Mouse (Mus musculus): ENCODE measurements at regions not wholly inside any gene's neighbourhood (a gene's known extent, or its start where the extent isn't known, plus 50 kb on each side); places are given as distances from the start of the nearest gene placed in this dataset.

GRCm38 (mm10) chr7:133184905-133185594 lies 60.9 kb upstream of the Ctbp2 start:
- DNase-seq: peak; percentile 65
- Histone ChIP-seq H3K9me3 (ENCODE audit: control insufficient read depth, low read length) (no peaks in the 10 kb centered on the region), H3K27me3 (ENCODE audit: control insufficient read depth, insufficient read depth, low read length) (no peaks in the 10 kb centered on the region), H3K36me3 (ENCODE audit: control insufficient read depth, insufficient read depth, low read length) (no peaks in the 10 kb centered on the region), H3K4me1 (ENCODE audit: control insufficient read depth, insufficient read depth, low read length) (peaks cover 10% of the 10 kb centered on the region; the same call in 1 of the 2 replicates), H3K4me3 (replicated peaks; ENCODE audit: low read depth, low read length) (peak overlapping the region; percentile 20), H3K27ac (replicated peaks; ENCODE audit: low read depth, low read length) (no peak overlapping the region; the same call in 1 of the 2 replicates), H3K4me2 (ENCODE audit: low read length) (peak overlapping the region; percentile 34), H3K9ac (replicated peaks; ENCODE audit: low read length) (no peak overlapping the region)
- ATAC-seq (ENCODE audit: low FRiP score, low TSS enrichment): peak; percentile 48; the same call in 1 of the 2 replicates
- 45% methylated on average over 16 of the region's 16 CpGs for WGBS

- Histone ChIP-seq H3K4me2 (ENCODE audit: low read length) (no peak overlapping the region), H3K9me3 (ENCODE audit: control insufficient read depth, low read length) (no peaks in the 10 kb centered on the region), H3K27ac (replicated peaks; ENCODE audit: low read depth, low read length) (no peak overlapping the region), H3K4me3 (replicated peaks; ENCODE audit: low read depth, low read length) (no peak overlapping the region), H3K36me3 (ENCODE audit: control insufficient read depth, insufficient read depth, low read length) (no peaks in the 10 kb centered on the region), H3K9ac (replicated peaks; ENCODE audit: low read length) (no peak overlapping the region), H3K4me1 (ENCODE audit: control insufficient read depth, insufficient read depth, low read length) (0 out of 2 replicates have a peak, but pooled peaks cover 3% of the 10 kb centered on the region), H3K27me3 (ENCODE audit: control insufficient read depth, insufficient read depth, low read length) (no peaks in the 10 kb centered on the region)
- 50% methylated on average over 2 of the region's 2 CpGs for WGBS
- ATAC-seq (ENCODE audit: low FRiP score, low TSS enrichment) (no peak), DNase-seq (no peak)
Observed at GRCm38 (mm10) chr7:133181388-133181787, 57.2 kb upstream of the Ctbp2 start.

GRCm38 (mm10) chr7:133177179-133177575 lies 53.0 kb upstream of the Ctbp2 start:
- H3K9me3 ChIP-seq (ENCODE audit: control insufficient read depth, low read length): no peaks in the 10 kb centered on the region
- H3K4me2 ChIP-seq (ENCODE audit: low read length): no peak overlapping the region
- no peak overlapping the region for H3K9ac ChIP-seq (replicated peaks; ENCODE audit: low read length)
- no peaks in the 10 kb centered on the region for H3K27me3 ChIP-seq (ENCODE audit: control insufficient read depth, insufficient read depth, low read length)
- no peak for DNase-seq
- H3K27ac ChIP-seq (replicated peaks; ENCODE audit: low read depth, low read length): no peak overlapping the region
- WGBS: 90% methylated on average over 4 of the region's 4 CpGs
- H3K36me3 ChIP-seq (ENCODE audit: control insufficient read depth, insufficient read depth, low read length): no peaks in the 10 kb centered on the region
- no peaks in the 10 kb centered on the region for H3K4me1 ChIP-seq (ENCODE audit: control insufficient read depth, insufficient read depth, low read length)
- ATAC-seq (ENCODE audit: low FRiP score, low TSS enrichment): no peak
- H3K4me3 ChIP-seq (replicated peaks; ENCODE audit: low read depth, low read length): no peak overlapping the region

- WGBS: 76% methylated on average over 10 of the region's 10 CpGs
- no peak for ATAC-seq (ENCODE audit: low FRiP score, low TSS enrichment)
Observed at GRCm38 (mm10) chr7:133176256-133177178, 52.4 kb upstream of the Ctbp2 start.

More at GRCm38 (mm10) chr7:133176256-133177178, 52.4 kb upstream of the Ctbp2 start:
- no peak for DNase-seq
- Histone ChIP-seq H3K9ac (replicated peaks; ENCODE audit: low read length) (no peak overlapping the region), H3K36me3 (ENCODE audit: control insufficient read depth, insufficient read depth, low read length) (no peaks in the 10 kb centered on the region), H3K27me3 (ENCODE audit: control insufficient read depth, insufficient read depth, low read length) (no peaks in the 10 kb centered on the region), H3K4me2 (ENCODE audit: low read length) (no peak overlapping the region), H3K4me1 (ENCODE audit: control insufficient read depth, insufficient read depth, low read length) (no peaks in the 10 kb centered on the region), H3K4me3 (replicated peaks; ENCODE audit: low read depth, low read length) (no peak overlapping the region), H3K9me3 (ENCODE audit: control insufficient read depth, low read length) (no peaks in the 10 kb centered on the region), H3K27ac (replicated peaks; ENCODE audit: low read depth, low read length) (no peak overlapping the region)

All from midbrain, embryonic 14.5 days (tissue).